Mouse (Mus musculus): Measurements from ENCODE around the gene Smarcd1. TPM values are rescaled to one million over a fixed set of nuclear protein-coding genes. Genes with fewer than 3 reads are reported as not detected.
A peak's percentile ranks its signal among the peaks of the same experiment; 100 is the strongest.

The Smarcd1 gene
- polyA plus RNA-seq, 2 experiments, result 4.4 to 6.7 TPM

GRCm38 (mm10) chr15:99682880-99683279 is 19.0 kb upstream of the Smarcd1 start:
- Histone ChIP-seq H3K36me3 (replicated peaks; ENCODE audit: control insufficient read depth, insufficient read depth, low read depth) (no peaks in the 10 kb centered on the region), H3K27ac (no peak overlapping the region), H3K27me3 (ENCODE audit: control insufficient read depth, insufficient read depth, low read length) (no peaks in the 10 kb centered on the region), H3K9me3 (ENCODE audit: control insufficient read depth, low read length) (no peaks in the 10 kb centered on the region), H3K4me2 (ENCODE audit: low read depth) (no peak overlapping the region), H3K4me1 (replicated peaks; ENCODE audit: control insufficient read depth in 2 of 2, insufficient read depth in 2 of 2, low read length in 1 of 2) (no peaks in the 10 kb centered on the region; a peak in 1 of 4 replicates), H3K4me3 (ENCODE audit: insufficient read depth in 1 of 2, low read depth in 2 of 2, low read length in 2 of 2) (no peak overlapping the region), H3K9ac (replicated peaks) (no peak overlapping the region)
- 73% methylated on average over 7 of the region's 7 CpGs for WGBS (ENCODE audit: insufficient replicate concordance)
- ATAC-seq (ENCODE audit: insufficient read depth) (no peak), DNase-seq (ENCODE audit: low read depth in 3 of 3, low spot score in 3 of 3) (no peak)
- TF ChIP-seq EP300 (IDR thresholded peaks at IDR 0.05; ENCODE audit: low read depth), result no peak
- peak; percentile 81 for TF ChIP-seq CTCF (IDR thresholded peaks at IDR 0.05; ENCODE audit: low read depth)

GRCm38 (mm10) chr15:99684156-99684555 is 17.8 kb upstream of the Smarcd1 start:
- Histone ChIP-seq H3K9me3 (ENCODE audit: control insufficient read depth, low read length) (no peaks in the 10 kb centered on the region), H3K36me3 (replicated peaks; ENCODE audit: control insufficient read depth, insufficient read depth, low read depth) (no peaks in the 10 kb centered on the region), H3K9ac (replicated peaks) (no peak overlapping the region), H3K4me2 (ENCODE audit: low read depth) (no peak overlapping the region), H3K4me1 (replicated peaks; ENCODE audit: control insufficient read depth in 2 of 2, insufficient read depth in 2 of 2, low read length in 1 of 2) (no peaks in the 10 kb centered on the region), H3K27me3 (ENCODE audit: control insufficient read depth, insufficient read depth, low read length) (no peaks in the 10 kb centered on the region), H3K27ac (no peak overlapping the region), H3K4me3 (ENCODE audit: insufficient read depth in 1 of 2, low read depth in 2 of 2, low read length in 2 of 2) (no peak overlapping the region)
- TF ChIP-seq CTCF (IDR thresholded peaks at IDR 0.05; ENCODE audit: low read depth), result no peak
- no peak for TF ChIP-seq EP300 (IDR thresholded peaks at IDR 0.05; ENCODE audit: low read depth)
- no peak for ATAC-seq (ENCODE audit: insufficient read depth)
- WGBS (ENCODE audit: insufficient replicate concordance), result 69% methylated on average over 5 of the region's 5 CpGs
- DNase-seq (ENCODE audit: low read depth in 3 of 3, low spot score in 3 of 3), result no peak

DNA sequence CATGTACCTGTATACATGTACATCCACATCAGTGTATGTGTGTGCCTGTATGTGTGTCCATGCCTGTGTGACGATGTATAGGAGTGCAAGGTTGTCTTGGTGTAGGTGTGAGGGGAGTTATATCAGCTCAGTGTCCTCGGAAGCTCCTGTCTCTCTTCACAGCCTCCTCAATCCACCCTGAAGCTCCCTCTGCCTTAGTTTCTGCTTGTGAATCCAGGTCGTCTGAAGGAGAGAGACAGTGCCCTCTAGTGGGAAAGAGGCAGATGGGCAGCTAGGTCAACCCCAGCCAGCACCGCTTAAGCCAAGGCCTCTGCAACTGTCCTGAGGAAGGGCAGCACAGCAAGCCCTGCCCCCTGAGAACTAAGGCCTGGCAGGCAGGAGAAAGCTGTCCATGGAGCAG is 13.2 kb upstream of the Smarcd1 start:
- no peak overlapping the region for H3K4me3 ChIP-seq (ENCODE audit: insufficient read depth in 1 of 2, low read depth in 2 of 2, low read length in 2 of 2)
- no peak for DNase-seq (ENCODE audit: low read depth in 3 of 3, low spot score in 3 of 3)

GRCm38 (mm10) chr15:99690924-99691323 is 11.0 kb upstream of the Smarcd1 start:
- TF ChIP-seq EP300 (IDR thresholded peaks at IDR 0.05; ENCODE audit: low read depth) (no peak), CTCF (IDR thresholded peaks at IDR 0.05; ENCODE audit: low read depth) (no peak)
- Histone ChIP-seq H3K36me3 (replicated peaks; ENCODE audit: control insufficient read depth, insufficient read depth, low read depth) (no peaks in the 10 kb centered on the region), H3K4me1 (replicated peaks; ENCODE audit: control insufficient read depth in 2 of 2, insufficient read depth in 2 of 2, low read length in 1 of 2) (no peaks in the 10 kb centered on the region), H3K27me3 (ENCODE audit: control insufficient read depth, insufficient read depth, low read length) (no peaks in the 10 kb centered on the region), H3K4me3 (ENCODE audit: insufficient read depth in 1 of 2, low read depth in 2 of 2, low read length in 2 of 2) (no peak overlapping the region), H3K4me2 (ENCODE audit: low read depth) (no peak overlapping the region), H3K9me3 (ENCODE audit: control insufficient read depth, low read length) (no peaks in the 10 kb centered on the region), H3K9ac (replicated peaks) (no peak overlapping the region), H3K27ac (no peak overlapping the region)
- 11% methylated on average over 4 of the region's 4 CpGs for WGBS (ENCODE audit: insufficient replicate concordance)
- DNase-seq (ENCODE audit: low read depth in 3 of 3, low spot score in 3 of 3) (no peak), ATAC-seq (ENCODE audit: insufficient read depth) (no peak)

More for the DNA sequence above, 13.2 kb upstream of the Smarcd1 start:
- no peaks in the 10 kb centered on the region for H3K9me3 ChIP-seq (ENCODE audit: control insufficient read depth, low read length)
- WGBS (ENCODE audit: insufficient replicate concordance), result 3% methylated on average over 4 of the region's 4 CpGs
- H3K27me3 ChIP-seq (ENCODE audit: control insufficient read depth, insufficient read depth, low read length), result no peaks in the 10 kb centered on the region
- no peaks in the 10 kb centered on the region for H3K4me1 ChIP-seq (replicated peaks; ENCODE audit: control insufficient read depth in 2 of 2, insufficient read depth in 2 of 2, low read length in 1 of 2)
- no peak overlapping the region for H3K27ac ChIP-seq
- no peak overlapping the region for H3K4me2 ChIP-seq (ENCODE audit: low read depth)
- H3K9ac ChIP-seq (replicated peaks), result no peak overlapping the region
- ATAC-seq (ENCODE audit: insufficient read depth), result 0 out of 2 replicates have a peak, but pooled peaks have one; percentile 26
- TF ChIP-seq CTCF (IDR thresholded peaks at IDR 0.05; ENCODE audit: low read depth), result peak; percentile 94
- TF ChIP-seq EP300 (IDR thresholded peaks at IDR 0.05; ENCODE audit: low read depth), result no peak
- H3K36me3 ChIP-seq (replicated peaks; ENCODE audit: control insufficient read depth, insufficient read depth, low read depth), result no peaks in the 10 kb centered on the region

DNA sequence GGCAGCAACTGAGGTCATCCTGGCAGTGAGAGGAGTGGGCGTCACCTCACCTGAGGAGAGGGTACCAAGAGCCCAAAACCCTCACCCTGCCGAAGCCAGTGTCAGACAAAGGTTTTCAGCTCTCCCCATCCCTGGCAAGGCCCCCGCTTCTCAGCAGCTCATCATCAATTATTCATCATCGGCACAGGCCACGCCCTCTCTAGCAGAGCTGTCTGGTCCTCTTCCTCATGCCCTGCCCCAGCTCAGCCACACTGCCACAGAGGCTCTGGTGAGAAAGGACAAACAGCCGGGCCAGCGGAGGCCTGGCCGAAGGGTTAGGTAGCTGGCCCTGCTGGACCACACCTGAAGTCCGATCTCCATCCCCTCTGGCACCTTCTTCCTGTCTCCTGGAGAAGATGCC is 10.0 kb upstream of the Smarcd1 start:
- Histone ChIP-seq H3K36me3 (replicated peaks; ENCODE audit: control insufficient read depth, insufficient read depth, low read depth) (no peaks in the 10 kb centered on the region), H3K27ac (no peak overlapping the region), H3K4me1 (replicated peaks; ENCODE audit: control insufficient read depth in 2 of 2, insufficient read depth in 2 of 2, low read length in 1 of 2) (no peaks in the 10 kb centered on the region), H3K9ac (replicated peaks) (no peak overlapping the region), H3K9me3 (ENCODE audit: control insufficient read depth, low read length) (no peaks in the 10 kb centered on the region), H3K4me2 (ENCODE audit: low read depth) (no peak overlapping the region), H3K27me3 (ENCODE audit: control insufficient read depth, insufficient read depth, low read length) (no peaks in the 10 kb centered on the region), H3K4me3 (ENCODE audit: insufficient read depth in 1 of 2, low read depth in 2 of 2, low read length in 2 of 2) (no peak overlapping the region)
- TF ChIP-seq CTCF (IDR thresholded peaks at IDR 0.05; ENCODE audit: low read depth) (no peak), EP300 (IDR thresholded peaks at IDR 0.05; ENCODE audit: low read depth) (no peak)
- DNase-seq (ENCODE audit: low read depth in 3 of 3, low spot score in 3 of 3) (no peak), ATAC-seq (ENCODE audit: insufficient read depth) (no peak)
- WGBS (ENCODE audit: insufficient replicate concordance), result 33% methylated on average over 9 of the region's 9 CpGs

Data from liver, embryonic 14.5 days (tissue).